Mouse (Mus musculus): Measurements from ENCODE around the gene Cd3eap. TPM values are rescaled to one million over a fixed set of nuclear protein-coding genes. Genes with fewer than 3 reads are reported as not detected.

Cd3eap gene
- 15.0 and 16.3 TPM in 2 replicates for polyA plus RNA-seq (2015; fragmentation: Nextera tagmentation; extraction: Ambion mirVana)

GRCm38 (mm10) chr7:19359299-19359891 is at the start of gene Cd3eap, which contains the start of gene Ppp1r13l:
Cd3eap (minus strand) TSS chr7:19359483.
Ppp1r13l (plus strand) TSS chr7:19359749.
- Histone ChIP-seq H3K9me3 (replicated peaks) (no peaks in the 10 kb centered on the region), H3K27me3 (no peaks in the 10 kb centered on the region), H3K9ac (peak within 1 kb of the TSS; percentile 78), H3K4me2 (peak within 1 kb of the TSS; percentile 100), H3K27ac (peak within 1 kb of the TSS; percentile 79), H3K36me3 (peaks cover 30% of the 10 kb centered on the region), H3K4me3 (replicated peaks) (peak within 1 kb of the TSS; percentile 73), H3K4me1 (replicated peaks) (peaks cover 70% of the 10 kb centered on the region)
- ATAC-seq (ENCODE audit: low read depth) (peak; percentile 59), DNase-seq (peak; percentile 79)
- WGBS (ENCODE audit: insufficient replicate concordance), result under 1% methylated on average over 31 of the region's 31 CpGs

- peaks cover 8% of the 10 kb centered on the region for H3K9me3 ChIP-seq (replicated peaks)
- H3K4me2 ChIP-seq, result peak overlapping the region; percentile 36
- H3K9ac ChIP-seq, result peak overlapping the region; percentile 44; the same call in 1 of the 2 replicates
- peaks cover 19% of the 10 kb centered on the region for H3K4me1 ChIP-seq (replicated peaks)
- 3% methylated on average over 19 of the region's 19 CpGs for WGBS (ENCODE audit: insufficient replicate concordance)
- no peak overlapping the region for H3K4me3 ChIP-seq (replicated peaks)
- peaks cover 59% of the 10 kb centered on the region for H3K27me3 ChIP-seq
- DNase-seq (peak; percentile 66), ATAC-seq (ENCODE audit: low read depth) (peak; percentile 52)
- H3K36me3 ChIP-seq, result no peaks in the 10 kb centered on the region
- H3K27ac ChIP-seq, result no peak overlapping the region
Observed at GRCm38 (mm10) chr7:19405417-19405816, 46.1 kb upstream of the Cd3eap start.

- Histone ChIP-seq H3K27me3 (peaks cover 68% of the 10 kb centered on the region), H3K36me3 (no peaks in the 10 kb centered on the region), H3K4me3 (replicated peaks) (peak within 1 kb of the TSS; percentile 64), H3K4me1 (replicated peaks) (peaks cover 23% of the 10 kb centered on the region), H3K4me2 (peak within 1 kb of the TSS; percentile 93), H3K9ac (peak within 1 kb of the TSS; percentile 64), H3K9me3 (replicated peaks) (peaks cover 8% of the 10 kb centered on the region), H3K27ac (no peak within 1 kb of the TSS)
- 43% methylated on average over 7 of the region's 7 CpGs for WGBS (ENCODE audit: insufficient replicate concordance)
- no peak for DNase-seq
- no peak for ATAC-seq (ENCODE audit: low read depth)
Observed at GRCm38 (mm10) chr7:19404476-19404875, 45.2 kb upstream of the Cd3eap start, which contains the start of gene Ckm. Ckm (plus strand) TSS chr7:19404776.

GRCm38 (mm10) chr7:19403731-19404296 is 44.5 kb upstream of the Cd3eap start, which contains the start of gene Klc3:
Klc3 (minus strand) TSS chr7:19404104.
- WGBS (ENCODE audit: insufficient replicate concordance), result 1% methylated on average over 60 of the region's 62 CpGs
- Histone ChIP-seq H3K9ac (peak within 1 kb of the TSS; percentile 64), H3K4me3 (replicated peaks) (peak within 1 kb of the TSS; percentile 64)

GRCm38 (mm10) chr7:19402535-19403112 is 43.3 kb upstream of the Cd3eap start:
- Histone ChIP-seq H3K27ac (no peak overlapping the region), H3K4me2 (no peak overlapping the region), H3K9me3 (replicated peaks) (peaks cover 8% of the 10 kb centered on the region), H3K9ac (no peak overlapping the region), H3K4me3 (replicated peaks) (no peak overlapping the region), H3K27me3 (peaks cover 79% of the 10 kb centered on the region), H3K36me3 (no peaks in the 10 kb centered on the region), H3K4me1 (replicated peaks) (peaks cover 28% of the 10 kb centered on the region)
- ATAC-seq (ENCODE audit: low read depth), result no peak
- 75% methylated on average over 9 of the region's 9 CpGs for WGBS (ENCODE audit: insufficient replicate concordance)
- no peak for DNase-seq

More at GRCm38 (mm10) chr7:19403731-19404296, 44.5 kb upstream of the Cd3eap start, which contains the start of gene Klc3:
- Histone ChIP-seq H3K9me3 (replicated peaks) (peaks cover 8% of the 10 kb centered on the region), H3K4me2 (peak within 1 kb of the TSS; percentile 93), H3K27me3 (peaks cover 74% of the 10 kb centered on the region), H3K27ac (no peak within 1 kb of the TSS), H3K4me1 (replicated peaks) (peaks cover 28% of the 10 kb centered on the region), H3K36me3 (no peaks in the 10 kb centered on the region)
- ATAC-seq (ENCODE audit: low read depth) (peak; percentile 69), DNase-seq (peak; percentile 71)

- no peak for DNase-seq
- H3K4me1 ChIP-seq (replicated peaks), result peaks cover 27% of the 10 kb centered on the region
- H3K4me2 ChIP-seq, result no peak overlapping the region
- H3K36me3 ChIP-seq, result no peaks in the 10 kb centered on the region
- H3K27ac ChIP-seq, result no peak overlapping the region
- H3K9me3 ChIP-seq (replicated peaks), result peaks cover 8% of the 10 kb centered on the region
- 68% methylated on average over 4 of the region's 4 CpGs for WGBS (ENCODE audit: insufficient replicate concordance)
- no peak for ATAC-seq (ENCODE audit: low read depth)
- peaks cover 72% of the 10 kb centered on the region for H3K27me3 ChIP-seq
- H3K9ac ChIP-seq, result no peak overlapping the region
- no peak overlapping the region for H3K4me3 ChIP-seq (replicated peaks)
Observed at GRCm38 (mm10) chr7:19400946-19401345, 41.7 kb upstream of the Cd3eap start.

GRCm38 (mm10) chr7:19399496-19400280 is 40.4 kb upstream of the Cd3eap start:
- Histone ChIP-seq H3K27me3 (peaks cover 66% of the 10 kb centered on the region), H3K36me3 (peaks cover 11% of the 10 kb centered on the region), H3K4me3 (replicated peaks) (peak overlapping the region; percentile 22), H3K4me1 (replicated peaks) (peaks cover 22% of the 10 kb centered on the region), H3K9me3 (replicated peaks) (peaks cover 8% of the 10 kb centered on the region), H3K27ac (no peak overlapping the region), H3K4me2 (peak overlapping the region; percentile 55), H3K9ac (peak overlapping the region; percentile 13; the same call in 1 of the 2 replicates)
- ATAC-seq (ENCODE audit: low read depth) (no peak), DNase-seq (peak; percentile 28)
- 9% methylated on average over 27 of the region's 27 CpGs for WGBS (ENCODE audit: insufficient replicate concordance)

GRCm38 (mm10) chr7:19394484-19394883 is 35.2 kb upstream of the Cd3eap start:
- Histone ChIP-seq H3K36me3 (peaks cover 62% of the 10 kb centered on the region), H3K4me2 (no peak overlapping the region), H3K4me1 (replicated peaks) (peaks cover 4% of the 10 kb centered on the region; the same call in 1 of the 2 replicates), H3K9me3 (replicated peaks) (no peaks in the 10 kb centered on the region), H3K9ac (no peak overlapping the region), H3K27ac (no peak overlapping the region), H3K27me3 (peaks cover 15% of the 10 kb centered on the region), H3K4me3 (replicated peaks) (no peak overlapping the region)
- no peak for ATAC-seq (ENCODE audit: low read depth)
- DNase-seq, result no peak
- WGBS (ENCODE audit: insufficient replicate concordance), result 84% methylated on average over 8 of the region's 8 CpGs

- peaks cover 98% of the 10 kb centered on the region for H3K36me3 ChIP-seq
- H3K4me2 ChIP-seq, result no peak overlapping the region
Observed at GRCm38 (mm10) chr7:19388699-19389413, 29.6 kb upstream of the Cd3eap start.

GRCm38 (mm10) chr7:19383708-19384107 is 24.4 kb upstream of the Cd3eap start:
- Histone ChIP-seq H3K9ac (no peak overlapping the region), H3K4me3 (replicated peaks) (no peak overlapping the region), H3K9me3 (replicated peaks) (no peaks in the 10 kb centered on the region), H3K4me2 (peak overlapping the region; percentile 97; the same call in 1 of the 2 replicates), H3K4me1 (replicated peaks) (peaks cover 31% of the 10 kb centered on the region), H3K36me3 (peaks cover 53% of the 10 kb centered on the region), H3K27me3 (no peaks in the 10 kb centered on the region), H3K27ac (no peak overlapping the region)
- DNase-seq (no peak), ATAC-seq (ENCODE audit: low read depth) (no peak)
- 89% methylated on average over 9 of the region's 9 CpGs for WGBS (ENCODE audit: insufficient replicate concordance)

More at GRCm38 (mm10) chr7:19388699-19389413, 29.6 kb upstream of the Cd3eap start:
- no peaks in the 10 kb centered on the region for H3K27me3 ChIP-seq
- 77% methylated on average over 10 of the region's 10 CpGs for WGBS (ENCODE audit: insufficient replicate concordance)
- no peak for DNase-seq
- no peak overlapping the region for H3K27ac ChIP-seq
- H3K9ac ChIP-seq, result no peak overlapping the region
- ATAC-seq (ENCODE audit: low read depth), result no peak
- H3K4me3 ChIP-seq (replicated peaks), result no peak overlapping the region
- H3K4me1 ChIP-seq (replicated peaks), result peaks cover 10% of the 10 kb centered on the region
- no peaks in the 10 kb centered on the region for H3K9me3 ChIP-seq (replicated peaks)
